Mouse (Mus musculus): ENCODE measurements around the gene Gapt.
"Not testable (repeated sequence)": the region's sequence is repeated elsewhere in the genome, so short reads cannot be mapped to it uniquely, and the experiment has no call there.

Gene Gapt

DNA sequence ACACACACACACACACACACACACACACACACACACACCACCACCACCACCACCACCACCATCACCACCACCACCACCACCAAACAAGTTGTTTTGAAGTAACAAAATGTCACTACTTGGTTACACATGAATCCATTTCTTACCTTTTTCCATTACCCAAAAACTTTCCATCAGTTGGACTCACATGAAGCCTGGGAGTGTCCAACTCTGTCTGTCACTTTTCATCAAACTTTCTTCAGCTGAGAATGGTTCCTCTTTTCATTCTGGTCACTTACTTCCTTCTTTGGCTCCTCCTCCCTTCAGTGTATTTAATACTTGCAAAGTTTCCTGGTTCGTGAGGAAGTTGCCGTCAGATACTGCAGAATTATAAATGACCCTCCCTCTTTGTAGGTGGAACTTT, at the start of gene Gapt:
Gene Gapt, minus strand, starts transcription at position 259 of the 400 bp plus-strand sequence.
- no peak for DNase-seq (ENCODE audit: low spot score)

DNA sequence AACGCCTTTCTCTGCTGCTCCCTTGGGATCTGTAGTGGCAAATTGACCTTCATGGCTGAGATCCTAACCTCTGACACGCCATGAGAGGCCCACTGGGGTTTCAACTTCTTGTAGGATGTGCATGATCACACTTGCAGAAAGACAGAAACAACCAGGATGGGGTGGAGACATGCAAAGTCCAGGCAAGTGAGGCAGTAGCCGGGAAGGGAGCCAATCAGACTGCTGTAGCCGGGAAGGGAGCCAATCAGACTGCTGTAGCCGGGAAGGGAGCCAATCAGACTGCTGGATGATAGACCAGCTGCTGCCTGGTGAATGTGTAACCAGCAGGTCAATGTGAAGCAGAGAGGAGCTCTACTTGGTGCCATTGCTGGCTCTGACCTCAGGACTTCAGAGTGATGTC, 49.2 kb upstream of the Gapt start:
- DNase-seq (ENCODE audit: low spot score): no peak

DNA sequence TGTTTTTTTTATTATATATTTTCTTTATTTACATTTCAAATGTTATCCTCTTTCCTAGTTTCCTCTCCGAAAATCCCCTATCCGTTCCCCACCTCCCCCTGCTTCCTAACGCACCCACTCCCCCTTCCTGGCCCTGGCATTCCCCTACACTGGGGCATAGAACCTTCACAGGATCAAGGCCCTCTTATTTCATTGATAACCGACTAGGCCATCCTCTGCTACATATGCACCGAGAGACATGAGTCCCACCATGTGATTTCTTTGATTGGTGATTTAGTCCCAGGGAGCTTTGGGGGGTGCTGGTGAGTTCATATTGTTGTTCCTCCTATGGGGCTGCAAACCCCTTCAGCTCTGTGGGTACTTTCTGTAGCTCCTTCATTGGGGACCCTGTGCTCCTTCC, 47.7 kb upstream of the Gapt start:
- DNase-seq (ENCODE audit: low spot score): not testable (repeated sequence)

DNA sequence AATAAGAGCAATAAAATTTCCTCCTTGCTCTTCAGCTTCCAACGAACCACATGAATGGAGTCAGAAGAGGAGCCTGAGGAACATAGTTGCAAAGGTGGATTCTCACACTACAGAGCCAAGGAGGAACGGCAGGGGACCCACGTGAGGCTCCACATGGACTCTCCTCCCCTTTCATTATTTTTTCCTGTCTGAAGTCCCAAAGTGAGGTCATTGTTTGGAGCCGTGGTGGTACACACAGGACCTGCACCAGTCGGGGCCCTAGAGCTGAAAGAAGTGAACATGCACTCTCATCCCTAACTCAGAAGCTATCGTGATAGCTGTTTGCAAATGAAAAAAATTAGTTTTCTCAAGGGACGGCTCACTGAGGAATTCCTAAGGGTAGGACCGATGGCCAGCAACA, 47.1 kb upstream of the Gapt start:
- no peak for DNase-seq (ENCODE audit: low spot score)

DNA sequence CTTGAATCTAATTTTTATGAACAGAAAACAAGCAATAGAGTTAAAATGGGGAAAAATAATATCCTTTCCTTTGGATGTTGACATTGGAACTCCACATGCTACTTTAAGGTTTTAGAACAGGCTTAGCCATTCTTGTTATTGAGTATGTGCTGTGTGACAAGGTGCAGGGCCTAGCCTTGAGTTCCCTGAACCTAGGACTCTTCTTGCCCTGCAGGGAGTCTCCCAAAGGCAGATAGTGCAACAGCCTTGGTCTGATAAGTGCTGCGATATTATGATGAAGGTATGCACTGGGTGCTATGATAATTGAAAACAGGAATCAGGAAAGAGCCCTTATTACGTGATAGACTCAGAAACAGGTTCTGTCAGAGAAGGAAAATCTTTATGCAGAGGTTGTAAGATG, 44.9 kb upstream of the Gapt start:
- no peak for DNase-seq (ENCODE audit: low spot score)

DNA sequence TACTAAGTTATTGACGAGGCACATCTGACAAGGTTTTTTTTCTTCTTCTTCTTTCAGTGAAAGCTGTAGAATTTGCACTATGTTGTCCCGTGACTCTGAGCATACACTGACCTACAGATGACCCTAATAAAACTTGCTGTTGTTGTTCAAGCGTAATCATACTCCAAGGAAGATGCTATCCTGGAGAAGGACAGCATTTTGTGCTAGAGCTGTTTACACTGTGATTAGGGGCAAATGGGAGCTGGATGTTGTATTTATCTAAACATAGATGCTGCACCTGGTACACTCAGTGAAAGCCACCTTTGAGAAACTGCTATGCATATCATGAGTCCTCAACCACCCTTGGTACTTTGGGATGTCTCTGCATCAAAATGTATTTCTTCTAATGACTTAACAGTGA, 44.4 kb upstream of the Gapt start:
- no peak for DNase-seq (ENCODE audit: low spot score)

DNA sequence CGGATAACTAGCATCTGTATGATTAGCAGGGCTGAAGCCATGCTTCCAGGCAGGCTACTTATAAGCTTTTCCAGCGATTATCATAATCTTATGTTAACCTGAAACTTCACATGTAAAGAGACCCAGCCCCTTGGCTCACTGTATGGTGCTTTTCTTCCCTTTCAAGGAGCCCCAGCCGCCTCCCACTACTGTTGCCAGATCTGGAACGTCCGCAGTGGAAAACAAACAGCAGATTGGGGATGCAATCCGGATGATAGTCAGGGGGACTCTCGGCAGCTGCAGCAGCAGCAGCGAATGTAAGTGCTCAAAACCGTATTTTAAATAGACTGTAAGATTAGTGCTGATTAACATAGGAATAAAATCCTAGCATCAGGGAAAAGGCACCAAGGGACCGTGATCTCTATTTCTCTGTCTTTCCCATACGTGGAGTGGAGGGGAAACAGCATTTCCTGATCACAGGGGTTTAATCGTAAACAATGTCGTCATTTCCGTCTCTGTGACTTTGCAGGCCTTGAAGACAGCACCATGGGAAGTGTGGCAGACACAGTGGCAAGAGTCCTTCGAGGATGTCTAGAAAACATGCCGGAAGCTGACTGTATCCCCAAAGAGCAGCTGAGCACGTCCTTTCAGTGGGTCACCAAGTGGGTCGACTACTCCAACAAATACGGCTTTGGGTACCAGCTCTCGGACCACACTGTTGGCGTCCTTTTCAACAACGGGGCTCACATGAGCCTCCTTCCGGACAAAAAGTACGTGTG, 41.7 kb upstream of the Gapt start:
- DNase-seq (ENCODE audit: low spot score): no peak

DNA sequence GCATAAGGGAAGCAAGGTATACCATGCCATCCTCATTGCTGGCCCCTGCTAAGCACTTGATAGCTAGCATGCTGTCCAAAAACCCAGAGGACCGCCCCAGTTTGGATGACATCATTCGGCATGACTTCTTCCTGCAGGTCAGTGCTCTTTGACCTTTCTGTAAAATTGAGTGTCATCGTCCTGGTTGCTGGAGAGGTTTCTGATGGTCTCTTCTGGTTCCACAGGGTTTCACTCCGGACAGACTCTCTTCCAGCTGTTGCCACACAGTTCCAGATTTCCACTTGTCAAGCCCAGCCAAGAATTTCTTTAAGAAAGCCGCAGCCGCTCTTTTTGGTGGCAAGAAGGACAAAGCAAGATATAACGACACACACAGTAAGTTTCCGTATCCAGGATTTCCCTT, 40.8 kb upstream of the Gapt start:
- no peak for DNase-seq (ENCODE audit: low spot score)

DNA sequence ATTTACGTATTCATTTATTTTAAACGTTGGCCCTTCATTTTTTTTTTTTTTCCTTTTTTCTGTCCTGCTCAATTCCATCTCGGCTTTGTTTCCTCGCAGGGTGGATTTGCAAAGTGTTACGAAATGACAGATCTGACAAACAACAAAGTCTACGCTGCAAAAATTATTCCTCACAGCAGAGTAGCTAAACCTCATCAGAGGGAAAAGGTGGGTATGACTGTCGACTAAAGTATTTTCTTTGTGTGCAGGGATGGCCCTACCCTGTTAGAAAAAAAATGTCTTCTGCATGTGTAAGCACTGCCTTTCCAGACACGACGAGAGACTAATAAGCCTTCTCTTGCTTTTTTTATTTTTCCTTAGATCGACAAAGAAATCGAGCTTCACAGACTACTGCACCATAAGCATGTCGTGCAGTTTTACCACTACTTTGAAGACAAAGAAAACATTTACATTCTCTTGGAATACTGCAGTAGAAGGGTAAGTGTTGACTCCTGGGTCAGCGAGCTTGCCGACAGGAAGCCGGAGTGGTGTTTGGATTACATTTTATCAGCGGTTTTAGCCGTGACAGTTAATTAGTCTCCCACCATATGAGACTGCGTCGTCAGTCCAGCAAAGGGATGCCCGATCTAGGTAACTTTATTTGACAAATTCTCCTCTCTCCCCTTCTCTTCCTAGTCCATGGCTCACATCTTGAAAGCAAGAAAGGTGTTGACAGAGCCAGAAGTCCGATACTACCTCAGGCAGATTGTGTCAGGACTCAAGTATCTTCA, 39.1 kb upstream of the Gapt start:
- DNase-seq (ENCODE audit: low spot score): no peak

DNA sequence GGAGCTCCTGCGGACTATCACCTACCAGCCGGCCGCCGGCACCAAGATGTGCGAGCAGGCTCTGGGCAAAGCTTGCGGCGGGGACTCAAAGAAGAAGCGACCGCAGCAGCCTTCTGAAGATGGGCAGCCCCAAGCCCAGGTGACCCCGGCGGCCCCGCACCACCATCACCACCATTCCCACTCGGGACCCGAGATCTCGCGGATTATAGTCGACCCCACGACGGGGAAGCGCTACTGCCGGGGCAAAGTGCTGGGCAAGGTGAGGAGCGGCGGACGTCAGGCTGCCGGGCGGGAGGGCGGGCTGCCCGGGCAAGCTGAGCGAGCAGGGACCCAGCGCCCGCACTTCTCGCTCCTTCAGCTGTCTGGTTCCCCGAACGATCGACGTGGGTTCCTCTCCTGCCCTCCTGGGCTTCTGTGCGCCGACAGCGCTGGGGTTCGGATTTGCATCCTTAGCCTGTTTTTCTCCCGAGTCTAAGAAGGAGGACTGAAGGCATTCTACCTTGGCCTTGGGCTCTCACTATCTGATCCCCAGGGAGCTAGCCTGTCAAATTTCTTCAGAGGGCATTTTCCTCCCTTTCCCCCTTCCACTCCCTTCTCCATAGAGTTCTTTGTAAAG, 38.3 kb upstream of the Gapt start:
- no peak for DNase-seq (ENCODE audit: low spot score)

DNA sequence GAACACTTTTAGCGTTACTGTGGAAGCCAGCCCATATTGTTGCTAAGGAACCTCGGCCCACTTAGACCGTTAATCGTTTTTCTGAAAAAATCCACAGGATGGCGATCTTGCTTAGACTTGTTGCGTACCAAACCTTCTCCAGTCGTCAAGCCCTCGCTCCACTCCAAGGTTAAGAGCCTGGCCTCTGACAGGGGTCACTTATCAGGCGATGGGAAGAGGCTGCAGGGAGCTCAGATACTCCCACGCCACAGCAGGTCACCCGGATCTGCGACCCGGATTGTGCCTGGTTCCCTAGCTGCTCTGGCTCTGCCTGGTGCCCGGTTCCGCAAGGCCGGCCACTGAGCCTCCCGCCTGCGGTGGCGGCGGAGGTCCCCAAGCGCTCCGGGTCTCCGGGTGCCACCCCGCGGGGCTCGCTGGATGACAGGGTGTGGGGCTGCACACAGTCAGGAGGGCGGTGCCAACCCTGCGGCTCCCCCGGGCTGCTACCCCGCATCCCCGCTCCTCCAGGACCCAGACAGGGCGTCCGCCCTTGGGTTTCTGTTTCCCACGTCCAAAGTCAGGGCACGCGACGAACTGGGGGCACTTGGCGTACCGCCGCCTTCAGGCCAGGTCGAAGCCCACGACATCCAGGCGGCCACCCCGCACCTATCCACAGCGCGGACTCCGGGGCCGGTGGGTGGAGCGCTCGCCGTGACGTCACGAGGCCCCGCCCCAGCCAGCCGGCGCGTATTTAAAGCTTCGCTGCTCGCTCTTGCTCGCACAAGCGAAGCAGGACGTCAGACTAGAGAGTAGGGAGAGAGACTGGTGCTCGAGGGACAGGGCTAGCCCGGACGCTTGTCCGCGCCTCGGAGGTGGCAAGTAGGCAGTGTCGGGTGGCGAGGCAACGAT, 37.5 kb upstream of the Gapt start, which contains the start of gene Plk2:
Gene Plk2, plus strand, starts transcription at position 756 of the 888 bp plus-strand sequence.
- peak; percentile 52 for DNase-seq (ENCODE audit: low spot score)

DNA sequence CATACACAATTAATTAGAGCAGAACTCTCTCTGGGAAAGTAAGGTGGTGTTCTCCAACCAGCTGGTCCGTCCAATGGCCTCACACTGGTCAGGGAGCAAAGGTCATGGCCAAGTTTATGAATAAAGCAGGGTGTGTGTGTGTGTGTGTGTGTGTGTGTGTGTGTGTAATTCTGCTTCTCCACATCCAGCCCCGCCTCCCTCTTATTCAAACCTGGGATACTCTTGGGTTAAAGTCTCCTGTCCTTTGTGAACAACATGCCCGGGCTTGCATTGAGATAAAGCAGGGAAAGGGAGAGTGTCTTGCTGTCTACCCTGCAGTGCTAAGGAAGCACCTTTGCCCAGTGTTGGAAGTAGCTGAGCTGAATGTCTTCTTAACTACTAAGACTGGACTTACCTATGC, 35.6 kb upstream of the Gapt start:
- DNase-seq (ENCODE audit: low spot score): no peak

DNA sequence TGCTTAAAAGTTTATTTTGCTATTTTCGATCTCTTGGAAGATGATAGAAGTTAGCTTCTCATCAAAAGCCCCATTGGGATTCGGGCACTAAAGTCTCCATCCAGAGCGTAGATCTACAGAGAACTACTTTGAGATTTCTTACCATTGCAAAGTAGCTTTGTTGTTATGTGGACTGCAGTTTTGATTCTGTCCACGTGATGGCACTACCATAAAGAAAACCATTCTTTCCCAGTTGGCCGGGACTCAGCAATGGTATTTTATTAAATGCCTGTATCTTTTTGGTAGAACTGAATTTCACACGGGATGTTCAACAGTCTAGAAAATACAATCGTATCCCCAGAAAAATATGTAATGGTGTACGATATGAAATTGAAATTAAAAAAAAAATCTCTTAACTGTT, 35.2 kb upstream of the Gapt start:
- DNase-seq (ENCODE audit: low spot score): peak; percentile 35

DNA sequence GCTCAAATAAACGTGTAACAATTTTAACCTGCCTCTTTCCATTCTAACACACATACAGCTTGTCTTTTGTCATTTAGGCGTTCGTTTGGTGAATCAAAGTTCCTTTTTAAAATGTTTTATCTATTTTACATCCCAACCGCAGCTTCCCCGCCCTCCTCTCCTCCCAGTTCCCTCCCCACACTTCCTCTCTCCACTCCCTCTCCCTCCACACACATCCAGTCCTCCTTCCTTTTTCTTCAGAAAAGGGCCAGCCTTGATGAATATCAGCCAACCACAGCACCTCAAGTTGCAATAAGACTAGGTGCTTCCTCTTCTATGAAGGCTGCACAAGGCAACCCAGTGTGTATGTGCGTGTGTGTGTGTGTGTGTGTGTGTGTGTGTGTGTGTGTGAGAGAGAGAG, 27.5 kb upstream of the Gapt start:
- no peak for DNase-seq (ENCODE audit: low spot score)

DNA sequence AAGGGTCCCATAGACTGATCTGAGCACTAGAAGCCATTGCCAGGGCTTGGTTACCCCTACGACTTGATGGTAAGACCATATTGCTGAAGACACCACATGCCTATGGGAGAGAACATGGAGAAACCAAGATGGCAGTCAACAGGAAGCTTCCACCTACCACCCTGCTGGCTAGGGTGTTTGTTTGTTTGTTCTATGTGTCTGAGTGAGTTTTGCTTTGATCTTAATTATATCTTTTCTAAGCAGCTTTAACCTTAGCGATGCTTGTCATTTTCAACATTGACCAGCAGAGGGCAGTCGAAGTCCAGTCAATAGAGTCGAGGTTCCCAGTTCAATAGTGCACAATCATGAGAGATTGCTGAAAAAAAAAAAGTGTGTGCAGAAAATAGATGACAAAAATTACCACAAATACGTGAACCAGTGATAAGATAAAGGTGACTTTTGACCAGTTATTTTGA, 25.5 kb upstream of the Gapt start:
- DNase-seq (ENCODE audit: low spot score): peak; percentile 12

DNA sequence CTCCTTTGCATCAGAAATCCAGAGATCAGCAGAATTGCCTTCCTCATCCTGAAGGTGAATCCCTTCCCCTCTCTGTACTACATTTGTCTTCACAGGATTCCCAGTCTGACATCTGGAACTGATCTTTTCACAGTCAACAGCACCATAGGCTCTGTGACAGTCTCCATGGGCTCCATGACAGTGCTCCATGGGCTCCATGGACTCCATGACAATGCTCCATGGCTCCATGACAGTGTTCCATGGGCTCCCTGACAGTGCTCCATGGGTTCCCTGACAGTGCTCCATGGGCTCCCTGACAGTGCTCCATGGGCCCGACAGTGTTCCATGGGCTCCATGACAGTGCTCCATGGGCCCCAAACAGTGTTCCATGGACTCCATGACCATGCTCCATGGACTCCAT, 12.7 kb upstream of the Gapt start:
- no peak for DNase-seq (ENCODE audit: low spot score)

DNA sequence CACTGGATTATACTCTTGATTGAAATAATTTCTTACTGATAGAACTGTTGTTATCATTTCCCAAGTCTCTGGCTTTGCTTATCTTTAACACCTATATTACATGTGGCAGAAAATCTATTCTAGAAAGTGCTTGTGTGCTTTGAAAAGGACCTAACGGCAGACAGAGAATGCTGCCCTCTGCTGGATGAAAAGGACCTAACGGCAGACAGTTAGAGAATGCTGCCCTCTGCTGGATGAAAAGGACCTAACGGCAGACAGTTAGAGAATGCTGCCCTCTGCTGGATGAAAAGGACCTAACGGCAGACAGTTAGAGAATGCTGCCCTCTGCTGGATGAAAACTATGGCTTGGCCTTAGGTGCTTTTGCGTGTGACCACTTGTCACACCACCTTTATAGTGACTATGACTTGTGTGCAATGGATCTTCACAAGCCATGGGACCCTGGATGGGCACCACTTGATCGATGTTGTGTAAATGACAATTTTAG, 11.6 kb upstream of the Gapt start:
- not testable (repeated sequence) for DNase-seq (ENCODE audit: low spot score)

DNA sequence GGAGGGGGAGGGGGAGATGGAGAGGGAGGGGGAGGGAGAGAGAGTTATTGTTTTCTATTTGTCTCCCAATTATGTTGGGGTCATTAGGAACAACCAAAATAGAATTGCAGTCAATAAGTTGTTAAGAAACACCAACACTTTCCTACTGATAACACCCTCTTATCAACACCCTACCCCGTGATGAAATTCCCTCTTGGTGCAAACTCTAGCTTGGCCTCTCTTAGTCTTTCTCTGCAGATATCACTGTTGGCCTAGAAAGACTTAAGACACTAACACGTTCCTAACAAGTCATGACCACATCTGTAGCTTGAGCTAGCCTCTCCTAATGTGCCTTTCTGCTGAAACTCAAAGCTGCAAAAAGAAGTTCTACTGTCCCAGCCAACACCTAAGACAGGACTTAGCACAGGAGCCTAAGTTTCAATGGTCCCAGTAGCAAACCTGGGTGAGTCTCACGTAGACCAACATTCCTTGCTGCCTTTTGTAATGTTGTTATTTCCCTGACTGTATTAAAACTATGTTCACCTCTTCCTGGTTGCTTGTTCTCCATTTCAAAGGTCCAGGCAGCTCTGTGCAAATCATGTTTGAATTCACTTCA, 11.1 kb upstream of the Gapt start:
- DNase-seq (ENCODE audit: low spot score): no peak

DNA sequence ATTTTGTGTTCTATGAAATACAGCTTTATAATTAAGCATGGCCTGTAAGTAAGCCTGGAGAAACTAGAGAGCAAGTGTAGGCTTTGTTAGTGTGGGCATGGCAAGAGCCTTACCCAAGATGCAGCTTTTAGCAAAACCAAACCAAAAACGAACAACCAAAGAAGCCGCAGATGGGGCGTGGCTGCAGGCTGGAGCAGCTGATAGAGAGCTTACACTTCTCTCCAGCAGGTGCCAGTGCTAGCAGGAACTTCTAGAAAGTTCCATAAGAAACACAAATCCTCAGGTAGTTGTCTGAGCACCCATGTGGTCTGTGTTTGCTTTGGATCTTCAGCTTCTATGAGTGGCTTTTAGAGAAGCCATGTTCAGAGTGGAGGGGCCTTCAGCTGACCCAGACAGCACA, 9.5 kb upstream of the Gapt start:
- peak; percentile 25 for DNase-seq (ENCODE audit: low spot score)

DNA sequence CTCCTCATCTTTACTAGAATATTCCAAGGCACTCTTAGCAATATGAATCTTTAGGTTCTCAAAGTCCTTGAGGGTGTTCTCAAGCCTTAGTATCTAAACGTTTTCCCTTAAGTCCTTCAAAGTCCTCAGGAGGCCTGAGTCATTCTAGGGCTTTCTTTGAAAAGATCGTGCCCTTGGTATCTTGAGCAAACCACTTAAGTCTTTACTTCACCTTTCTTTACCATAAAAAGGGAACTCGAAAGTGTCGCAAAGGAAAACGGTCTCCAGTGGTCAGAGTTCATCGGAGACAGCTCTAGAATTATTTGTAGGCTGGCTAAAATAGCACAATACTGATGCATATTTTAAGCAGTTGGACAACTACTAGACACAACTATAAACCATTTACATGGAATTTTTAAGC, 6.7 kb upstream of the Gapt start:
- DNase-seq (ENCODE audit: low spot score): no peak

DNA sequence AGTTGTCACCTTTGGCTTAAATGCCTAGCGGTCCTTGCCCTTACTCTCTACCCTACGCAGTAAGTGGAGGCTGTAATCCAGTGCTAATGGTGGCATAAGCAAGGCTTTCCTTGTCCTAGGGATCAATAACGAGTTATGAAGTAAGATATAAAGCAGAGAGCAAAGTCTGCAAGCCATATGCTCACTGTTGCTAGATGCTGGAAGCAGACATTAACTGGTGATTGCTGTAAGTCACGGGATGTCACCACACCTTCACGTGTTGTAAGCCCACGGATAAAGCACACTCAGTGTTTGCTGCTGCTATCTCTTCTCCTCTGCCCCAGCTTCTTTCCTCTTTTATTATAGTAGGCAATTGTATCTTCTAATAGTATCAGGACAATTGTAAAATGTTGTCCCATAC, 5.9 kb downstream of the Gapt start:
- no peak for DNase-seq (ENCODE audit: low spot score)
